Mouse (Mus musculus): ENCODE data around the gene Sorcs2.

Gene Sorcs2

GRCm38 (mm10) chr5:36115519-36115918 is 282.4 kb downstream of the Sorcs2 start:
- DNase-seq, result no peak

GRCm38 (mm10) chr5:36113696-36114095 is 284.2 kb downstream of the Sorcs2 start:
- DNase-seq, result no peak

- DNase-seq, result no peak
Observed at GRCm38 (mm10) chr5:36112696-36113095, 285.2 kb downstream of the Sorcs2 start.

- DNase-seq, result no peak
Observed at GRCm38 (mm10) chr5:36111516-36111915, 286.4 kb downstream of the Sorcs2 start.

- no peak for DNase-seq
Observed at GRCm38 (mm10) chr5:36108339-36108887, 289.5 kb downstream of the Sorcs2 start.

- DNase-seq, result no peak
Observed at GRCm38 (mm10) chr5:36103483-36103882, 294.5 kb downstream of the Sorcs2 start.

GRCm38 (mm10) chr5:36101129-36101528 is 296.8 kb downstream of the Sorcs2 start:
- no peak for DNase-seq

GRCm38 (mm10) chr5:36100488-36100887 is 297.5 kb downstream of the Sorcs2 start:
- DNase-seq, result no peak

- no peak for DNase-seq
Observed at GRCm38 (mm10) chr5:36099662-36100061, 298.3 kb downstream of the Sorcs2 start.

GRCm38 (mm10) chr5:36096046-36096445 is 301.9 kb downstream of the Sorcs2 start:
- no peak for DNase-seq

- DNase-seq, result no peak
Observed at GRCm38 (mm10) chr5:36090036-36090435, 307.9 kb downstream of the Sorcs2 start.

- no peak for DNase-seq
Observed at GRCm38 (mm10) chr5:36089243-36089642, 308.7 kb downstream of the Sorcs2 start.

GRCm38 (mm10) chr5:36086931-36087330 is 311.0 kb downstream of the Sorcs2 start:
- no peak for DNase-seq

- DNase-seq, result no peak
Observed at GRCm38 (mm10) chr5:36085621-36086020, 312.3 kb downstream of the Sorcs2 start.

GRCm38 (mm10) chr5:36083869-36084565 is 313.9 kb downstream of the Sorcs2 start:
- no peak for DNase-seq

- no peak for DNase-seq
Observed at GRCm38 (mm10) chr5:36081021-36081420, 316.9 kb downstream of the Sorcs2 start.

GRCm38 (mm10) chr5:36075172-36076074 is 322.5 kb downstream of the Sorcs2 start:
- no peak for DNase-seq

- DNase-seq, result no peak
Observed at GRCm38 (mm10) chr5:36069503-36070360, 328.2 kb downstream of the Sorcs2 start.

- no peak for DNase-seq
Observed at GRCm38 (mm10) chr5:36067651-36068181, 330.2 kb downstream of the Sorcs2 start.

GRCm38 (mm10) chr5:36057804-36058322 is 340.1 kb downstream of the Sorcs2 start:
- no peak for DNase-seq

- no peak for DNase-seq
Observed at GRCm38 (mm10) chr5:36056921-36057320, 341.0 kb downstream of the Sorcs2 start.

GRCm38 (mm10) chr5:36055876-36056275 is 342.1 kb downstream of the Sorcs2 start:
- no peak for DNase-seq

All from liver (tissue).